Mouse (Mus musculus): Measurements from ENCODE around the gene Tns1. TPM values are rescaled to one million over a fixed set of nuclear protein-coding genes. Genes with fewer than 3 reads are reported as not detected.

The Tns1 gene
- polyA plus RNA-seq, 1 experiment from 2014 or later, result 17.3 TPM

GRCm38 (mm10) chr1:74020235-74020634, 104.0 kb downstream of the Tns1 start:
- no peaks in the 10 kb centered on the region for H3K9me3 ChIP-seq (ENCODE audit: control insufficient read depth, low read length)
- no peak for ATAC-seq (ENCODE audit: low FRiP score)

GRCm38 (mm10) chr1:74017399-74018172, 106.7 kb downstream of the Tns1 start:
- ATAC-seq (ENCODE audit: low FRiP score), result no peak
- Histone ChIP-seq H3K36me3 (ENCODE audit: control insufficient read depth, insufficient read depth, low read length) (no peaks in the 10 kb centered on the region), H3K9me3 (ENCODE audit: control insufficient read depth, low read length) (no peaks in the 10 kb centered on the region), H3K4me2 (replicated peaks; ENCODE audit: low read depth, low read length) (no peak overlapping the region), H3K27ac (ENCODE audit: low read depth, low read length) (no peak overlapping the region), H3K4me1 (replicated peaks; ENCODE audit: control insufficient read depth, insufficient read depth, low read length) (no peaks in the 10 kb centered on the region), H3K27me3 (ENCODE audit: control insufficient read depth, insufficient read depth, low read length) (no peaks in the 10 kb centered on the region), H3K4me3 (ENCODE audit: low read depth, low read length) (no peak overlapping the region), H3K9ac (ENCODE audit: low read depth, low read length) (no peak overlapping the region)
- 92% methylated on average over 9 of the region's 9 CpGs for WGBS
- DNase-seq (ENCODE audit: low spot score), result no peak

More at GRCm38 (mm10) chr1:74020235-74020634, 104.0 kb downstream of the Tns1 start:
- WGBS, result 78% methylated on average over 6 of the region's 6 CpGs
- no peaks in the 10 kb centered on the region for H3K4me1 ChIP-seq (replicated peaks; ENCODE audit: control insufficient read depth, insufficient read depth, low read length)
- H3K4me3 ChIP-seq (ENCODE audit: low read depth, low read length), result no peak overlapping the region
- no peak overlapping the region for H3K27ac ChIP-seq (ENCODE audit: low read depth, low read length)
- H3K36me3 ChIP-seq (ENCODE audit: control insufficient read depth, insufficient read depth, low read length), result no peaks in the 10 kb centered on the region
- DNase-seq (ENCODE audit: low spot score), result no peak
- H3K9ac ChIP-seq (ENCODE audit: low read depth, low read length), result no peak overlapping the region
- no peak overlapping the region for H3K4me2 ChIP-seq (replicated peaks; ENCODE audit: low read depth, low read length)
- no peaks in the 10 kb centered on the region for H3K27me3 ChIP-seq (ENCODE audit: control insufficient read depth, insufficient read depth, low read length)

DNA sequence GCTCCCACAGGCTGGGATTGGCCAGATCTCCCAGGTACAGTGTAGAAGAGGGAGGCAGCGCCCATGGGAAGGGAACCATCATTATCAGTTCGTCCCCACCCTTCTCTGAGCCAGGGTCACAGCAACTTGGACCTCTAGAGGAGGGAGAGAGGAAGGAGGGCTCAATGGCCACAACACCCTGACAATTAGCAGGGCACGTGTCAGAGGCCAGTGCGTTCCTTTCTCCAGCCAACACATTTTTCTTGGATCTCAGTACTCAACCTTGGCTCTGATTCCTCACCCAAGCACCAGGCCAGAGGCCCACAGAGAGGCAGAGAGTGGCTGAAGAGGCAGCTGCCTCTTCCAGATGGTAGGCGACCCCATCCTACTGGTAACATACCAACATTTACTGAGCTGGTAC, 107.6 kb downstream of the Tns1 start:
- Histone ChIP-seq H3K4me2 (replicated peaks; ENCODE audit: low read depth, low read length) (no peak overlapping the region), H3K36me3 (ENCODE audit: control insufficient read depth, insufficient read depth, low read length) (no peaks in the 10 kb centered on the region), H3K9ac (ENCODE audit: low read depth, low read length) (no peak overlapping the region), H3K4me1 (replicated peaks; ENCODE audit: control insufficient read depth, insufficient read depth, low read length) (no peaks in the 10 kb centered on the region), H3K9me3 (ENCODE audit: control insufficient read depth, low read length) (no peaks in the 10 kb centered on the region), H3K27ac (ENCODE audit: low read depth, low read length) (no peak overlapping the region), H3K27me3 (ENCODE audit: control insufficient read depth, insufficient read depth, low read length) (no peaks in the 10 kb centered on the region), H3K4me3 (ENCODE audit: low read depth, low read length) (no peak overlapping the region)
- no peak for ATAC-seq (ENCODE audit: low FRiP score)
- WGBS, result 87% methylated on average over 5 of the region's 5 CpGs
- no peak for DNase-seq (ENCODE audit: low spot score)

DNA sequence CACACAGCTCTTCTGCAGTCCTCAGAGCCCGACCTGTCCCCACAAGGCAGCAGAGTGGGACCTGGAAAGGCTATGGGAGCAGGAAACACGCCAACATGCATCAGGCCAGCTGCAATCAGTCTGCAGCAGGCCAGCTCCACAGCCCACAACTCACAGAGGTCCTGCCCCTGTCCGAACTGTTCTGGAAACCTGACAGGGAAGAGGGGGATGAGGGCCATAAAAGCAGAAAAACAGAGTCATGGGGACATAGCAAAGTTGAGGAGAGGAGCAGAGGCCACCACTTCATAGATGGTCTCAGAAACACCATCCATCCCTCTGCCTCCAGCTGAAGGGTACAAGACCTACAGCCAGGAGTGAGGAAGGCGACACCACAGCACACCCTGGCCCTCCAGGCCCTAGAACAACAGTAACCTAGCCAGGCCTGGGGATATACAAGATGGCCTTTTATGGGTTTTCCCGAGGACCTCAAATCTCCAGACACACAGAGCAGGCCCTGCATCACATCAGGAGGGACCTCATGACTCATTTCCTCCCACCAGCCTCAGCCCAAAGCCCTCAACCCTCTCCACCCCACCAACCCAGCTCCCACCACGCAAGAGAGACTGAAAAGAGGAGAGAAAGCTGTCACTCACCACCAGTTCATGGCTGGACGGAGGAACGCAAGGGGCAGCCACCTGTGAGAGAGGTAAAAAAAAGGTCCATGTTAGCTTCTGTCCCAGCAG, 108.6 kb downstream of the Tns1 start:
- no peak overlapping the region for H3K4me2 ChIP-seq (replicated peaks; ENCODE audit: low read depth, low read length)
- H3K36me3 ChIP-seq (ENCODE audit: control insufficient read depth, insufficient read depth, low read length), result no peaks in the 10 kb centered on the region
- ATAC-seq (ENCODE audit: low FRiP score) (no peak), DNase-seq (ENCODE audit: low spot score) (no peak)
- H3K4me1 ChIP-seq (replicated peaks; ENCODE audit: control insufficient read depth, insufficient read depth, low read length), result no peaks in the 10 kb centered on the region
- no peaks in the 10 kb centered on the region for H3K27me3 ChIP-seq (ENCODE audit: control insufficient read depth, insufficient read depth, low read length)
- 79% methylated on average over 8 of the region's 8 CpGs for WGBS
- no peaks in the 10 kb centered on the region for H3K9me3 ChIP-seq (ENCODE audit: control insufficient read depth, low read length)
- H3K4me3 ChIP-seq (ENCODE audit: low read depth, low read length), result no peak overlapping the region
- H3K9ac ChIP-seq (ENCODE audit: low read depth, low read length), result no peak overlapping the region
- no peak overlapping the region for H3K27ac ChIP-seq (ENCODE audit: low read depth, low read length)

DNA sequence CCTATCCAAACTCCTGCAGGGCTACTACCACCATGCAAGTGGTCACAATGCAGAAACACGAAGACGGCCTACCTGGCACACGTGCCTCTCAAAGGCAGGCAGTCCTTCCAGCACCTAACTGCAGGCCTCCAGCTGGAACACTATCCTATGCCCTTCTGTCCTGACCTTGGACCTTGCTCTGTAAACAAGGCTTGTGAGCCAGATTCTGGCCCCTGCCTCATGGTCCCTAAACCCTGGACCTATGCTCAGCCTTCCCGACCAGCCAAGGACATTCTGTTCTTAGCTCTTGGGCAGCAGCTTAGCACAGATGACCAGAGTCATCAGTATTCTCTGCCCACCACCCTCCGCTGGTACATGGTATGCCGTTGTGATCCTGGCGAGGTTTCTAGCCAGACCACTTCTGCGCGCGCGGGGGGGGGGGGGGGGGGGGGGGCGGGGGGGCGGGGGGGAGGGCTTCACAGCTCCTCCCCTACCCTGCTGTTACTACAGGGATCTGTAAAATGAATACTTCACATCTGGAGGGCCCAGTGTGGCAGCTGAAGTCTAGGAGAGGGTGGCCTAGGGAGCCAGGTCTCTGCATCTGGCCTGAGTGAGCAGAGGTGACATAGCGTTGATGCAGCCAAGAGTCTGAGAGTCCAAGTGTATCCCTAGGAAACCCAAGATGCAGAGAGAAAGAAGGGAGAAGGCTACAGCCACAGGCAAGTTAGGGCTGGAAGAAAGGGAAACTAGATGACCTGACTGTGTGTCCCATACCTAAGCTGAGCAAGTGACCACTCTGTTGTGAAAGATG, 109.5 kb downstream of the Tns1 start:
- DNase-seq (ENCODE audit: low spot score), result no peak
- H3K9me3 ChIP-seq (ENCODE audit: control insufficient read depth, low read length), result no peaks in the 10 kb centered on the region
- H3K4me2 ChIP-seq (replicated peaks; ENCODE audit: low read depth, low read length), result no peak overlapping the region
- WGBS, result 79% methylated on average over 8 of the region's 14 CpGs
- H3K4me1 ChIP-seq (replicated peaks; ENCODE audit: control insufficient read depth, insufficient read depth, low read length), result no peaks in the 10 kb centered on the region
- H3K4me3 ChIP-seq (ENCODE audit: low read depth, low read length), result no peak overlapping the region
- no peak for ATAC-seq (ENCODE audit: low FRiP score)
- H3K27ac ChIP-seq (ENCODE audit: low read depth, low read length), result no peak overlapping the region
- no peaks in the 10 kb centered on the region for H3K27me3 ChIP-seq (ENCODE audit: control insufficient read depth, insufficient read depth, low read length)
- no peaks in the 10 kb centered on the region for H3K36me3 ChIP-seq (ENCODE audit: control insufficient read depth, insufficient read depth, low read length)
- no peak overlapping the region for H3K9ac ChIP-seq (ENCODE audit: low read depth, low read length)

DNA sequence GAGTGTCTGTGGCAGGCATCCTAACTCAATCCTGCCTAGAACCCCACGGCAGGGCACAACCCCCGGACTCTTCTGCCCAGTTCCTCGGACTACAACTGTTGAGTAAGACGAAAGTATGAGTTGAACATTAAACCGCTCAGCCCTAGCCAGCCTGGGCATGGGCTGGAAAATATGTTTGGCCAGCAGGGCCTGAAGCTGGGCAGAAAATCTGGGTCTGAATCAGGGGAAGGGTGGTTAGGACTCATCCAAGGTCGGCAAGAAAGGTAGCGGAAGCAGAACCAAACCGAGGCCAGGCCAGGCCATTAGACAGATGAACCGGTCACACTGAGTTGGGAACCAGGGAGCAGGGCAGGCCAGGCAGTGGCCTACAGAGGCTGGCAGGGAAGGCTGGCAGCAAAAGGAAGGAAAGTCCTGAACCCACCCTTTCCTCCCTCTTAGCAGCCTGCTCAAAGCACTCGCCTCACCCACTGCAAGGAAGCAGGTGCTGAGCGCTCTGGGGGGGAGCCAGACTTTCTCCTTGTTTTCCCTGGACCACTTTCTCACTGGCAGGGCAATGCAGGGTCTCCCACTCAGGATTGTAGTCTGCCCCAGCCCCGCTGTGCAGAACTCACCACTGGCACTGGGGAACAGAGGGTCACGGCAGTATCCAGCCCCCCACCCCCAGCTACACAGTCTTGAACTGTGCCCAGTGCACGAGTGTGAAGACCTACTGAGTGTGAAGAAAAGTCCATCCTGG, 110.8 kb downstream of the Tns1 start:
- 92% methylated on average over 14 of the region's 14 CpGs for WGBS
- DNase-seq (ENCODE audit: low spot score) (no peak), ATAC-seq (ENCODE audit: low FRiP score) (no peak)
- Histone ChIP-seq H3K9me3 (ENCODE audit: control insufficient read depth, low read length) (no peaks in the 10 kb centered on the region), H3K4me3 (ENCODE audit: low read depth, low read length) (no peak overlapping the region), H3K27ac (ENCODE audit: low read depth, low read length) (no peak overlapping the region), H3K36me3 (ENCODE audit: control insufficient read depth, insufficient read depth, low read length) (no peaks in the 10 kb centered on the region), H3K4me2 (replicated peaks; ENCODE audit: low read depth, low read length) (no peak overlapping the region), H3K4me1 (replicated peaks; ENCODE audit: control insufficient read depth, insufficient read depth, low read length) (no peaks in the 10 kb centered on the region), H3K9ac (ENCODE audit: low read depth, low read length) (no peak overlapping the region), H3K27me3 (ENCODE audit: control insufficient read depth, insufficient read depth, low read length) (no peaks in the 10 kb centered on the region)

DNA sequence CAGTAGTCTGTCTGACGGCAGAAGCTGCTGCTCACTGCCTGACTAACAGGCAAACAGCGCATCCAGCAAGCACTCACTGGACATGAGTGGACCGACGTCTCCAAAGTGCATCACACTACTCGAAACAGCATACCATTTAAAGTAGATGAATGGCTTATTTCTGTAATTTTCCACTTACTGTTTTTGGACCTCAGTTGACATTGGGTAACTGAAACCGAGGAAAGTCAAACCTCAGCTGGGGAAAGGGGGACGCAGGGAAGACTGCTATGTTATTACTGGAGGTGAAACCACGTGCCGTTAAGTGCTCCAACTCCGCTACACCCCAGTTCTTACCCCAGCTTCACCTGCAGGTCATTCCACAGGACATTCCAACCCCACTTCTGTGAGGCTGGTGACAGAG, 111.5 kb downstream of the Tns1 start:
- ATAC-seq (ENCODE audit: low FRiP score), result no peak
- DNase-seq (ENCODE audit: low spot score), result no peak
- Histone ChIP-seq H3K27me3 (ENCODE audit: control insufficient read depth, insufficient read depth, low read length) (no peaks in the 10 kb centered on the region), H3K27ac (ENCODE audit: low read depth, low read length) (no peak overlapping the region), H3K36me3 (ENCODE audit: control insufficient read depth, insufficient read depth, low read length) (no peaks in the 10 kb centered on the region), H3K9ac (ENCODE audit: low read depth, low read length) (no peak overlapping the region), H3K9me3 (ENCODE audit: control insufficient read depth, low read length) (no peaks in the 10 kb centered on the region), H3K4me1 (replicated peaks; ENCODE audit: control insufficient read depth, insufficient read depth, low read length) (no peaks in the 10 kb centered on the region), H3K4me2 (replicated peaks; ENCODE audit: low read depth, low read length) (no peak overlapping the region), H3K4me3 (ENCODE audit: low read depth, low read length) (no peak overlapping the region)
- 89% methylated on average over 10 of the region's 10 CpGs for WGBS

DNA sequence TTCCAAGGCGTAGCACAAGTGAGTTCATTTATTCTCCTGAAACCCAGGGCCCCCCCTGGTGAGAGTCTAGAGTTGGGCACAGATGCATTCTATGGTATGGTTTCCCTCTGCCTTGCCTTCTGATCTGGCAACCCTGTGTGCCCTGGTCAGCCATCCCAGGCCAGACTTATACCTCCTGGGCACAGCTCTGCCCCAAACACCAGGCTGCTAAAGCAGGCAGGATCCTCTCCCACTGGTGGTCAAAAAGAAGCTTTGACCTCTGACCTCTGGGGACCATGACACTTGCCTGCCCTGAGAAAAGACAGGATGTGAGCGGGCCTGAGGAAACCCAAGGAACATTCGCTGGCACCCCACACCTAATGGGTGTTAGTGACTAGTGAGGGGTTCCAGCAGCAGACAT, 114.8 kb downstream of the Tns1 start:
- no peak overlapping the region for H3K4me2 ChIP-seq (replicated peaks; ENCODE audit: low read depth, low read length)
- H3K4me1 ChIP-seq (replicated peaks; ENCODE audit: control insufficient read depth, insufficient read depth, low read length), result no peaks in the 10 kb centered on the region
- no peaks in the 10 kb centered on the region for H3K9me3 ChIP-seq (ENCODE audit: control insufficient read depth, low read length)
- H3K27me3 ChIP-seq (ENCODE audit: control insufficient read depth, insufficient read depth, low read length), result no peaks in the 10 kb centered on the region
- no peak overlapping the region for H3K9ac ChIP-seq (ENCODE audit: low read depth, low read length)
- no peak overlapping the region for H3K4me3 ChIP-seq (ENCODE audit: low read depth, low read length)
- WGBS, result 93% methylated on average over 3 of the region's 3 CpGs
- ATAC-seq (ENCODE audit: low FRiP score) (no peak), DNase-seq (ENCODE audit: low spot score) (no peak)
- no peak overlapping the region for H3K27ac ChIP-seq (ENCODE audit: low read depth, low read length)
- no peaks in the 10 kb centered on the region for H3K36me3 ChIP-seq (ENCODE audit: control insufficient read depth, insufficient read depth, low read length)
